Mouse (Mus musculus) B cell, adult 67 days (primary cell): Measurements from ENCODE around the gene Gm8298. TPM values are rescaled to one million over a fixed set of nuclear protein-coding genes. Genes with fewer than 3 reads are reported as not detected.

Experiments
- total RNA-seq, 2 experiments: library from RNA; stranded (reverse); gene quantifications; 4 replicates each; pipeline ENCODE4 v1.2.4; 2023

The Gm8298 gene
- total RNA-seq = not detected

GRCm38 (mm10) chr3:59860751-59861150, at the start of gene Gm8298:
Gene Gm8298 (plus strand): TSS chr3:59861051.

DNA sequence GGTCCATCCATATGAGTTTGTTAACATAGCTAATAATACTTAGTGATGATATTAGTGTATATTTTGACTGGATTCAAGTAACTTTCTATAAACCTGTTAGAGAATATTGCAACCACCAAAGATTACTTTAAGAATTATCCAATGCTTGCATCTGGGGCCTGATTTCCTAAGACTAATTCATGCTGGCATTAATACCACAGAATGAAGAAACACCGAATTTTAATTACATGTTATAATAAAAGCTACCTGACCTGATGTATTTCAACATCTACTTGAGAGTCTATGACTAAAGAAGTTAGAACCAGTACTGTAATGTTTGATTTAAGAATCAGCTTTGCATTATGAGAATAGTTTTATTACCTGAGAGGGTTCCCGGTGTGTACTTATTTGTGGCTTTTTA, 64.1 kb downstream of the Gm8298 start, which contains the start of gene C130079G13Rik:
Gene C130079G13Rik (plus strand): TSS at position 301 of the 400 bp plus-strand sequence.

Other genes with a start within 250 kb of the Gm8298 start
- not detected for gene Gm5538, start 131.3 kb upstream of the Gm8298 start, total RNA-seq
- gene C130079G13Rik, start 64.2 kb downstream of the Gm8298 start, total RNA-seq = not detected
- not detected for gene Aadacl2, start 145.7 kb downstream of the Gm8298 start, total RNA-seq
- gene Aadac, start 164.7 kb downstream of the Gm8298 start, total RNA-seq = not detected
- not detected for gene Sucnr1, start 220.8 kb downstream of the Gm8298 start, total RNA-seq